Mouse (Mus musculus) kidney, adult 18-20 months (tissue): ENCODE measurements around the gene Siae.

ENCODE experiments used
- DNase-seq: peaks from one replicate; pipeline ENCODE4 v3.0.0; 2021

Gene Siae

DNA sequence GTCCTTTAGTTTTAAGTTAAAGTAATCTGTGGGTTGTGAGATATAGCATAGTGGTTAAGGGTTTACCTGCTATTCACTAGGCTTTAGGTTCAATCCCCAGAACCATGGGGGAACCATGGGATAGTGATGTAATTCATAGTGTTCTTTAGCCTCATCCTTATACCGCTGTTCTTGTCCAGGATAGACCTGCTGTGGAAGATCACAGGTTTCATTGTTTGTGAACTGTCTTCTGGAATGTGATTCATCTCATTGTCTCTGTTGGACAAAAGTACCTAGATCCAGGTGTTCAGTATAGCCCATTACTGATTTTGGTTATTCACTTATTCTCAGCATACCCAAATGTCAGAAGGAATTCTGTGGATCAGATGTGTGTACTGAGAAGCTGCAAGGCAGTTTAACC, 71.8 kb downstream of the Siae start:
- no peak for DNase-seq

DNA sequence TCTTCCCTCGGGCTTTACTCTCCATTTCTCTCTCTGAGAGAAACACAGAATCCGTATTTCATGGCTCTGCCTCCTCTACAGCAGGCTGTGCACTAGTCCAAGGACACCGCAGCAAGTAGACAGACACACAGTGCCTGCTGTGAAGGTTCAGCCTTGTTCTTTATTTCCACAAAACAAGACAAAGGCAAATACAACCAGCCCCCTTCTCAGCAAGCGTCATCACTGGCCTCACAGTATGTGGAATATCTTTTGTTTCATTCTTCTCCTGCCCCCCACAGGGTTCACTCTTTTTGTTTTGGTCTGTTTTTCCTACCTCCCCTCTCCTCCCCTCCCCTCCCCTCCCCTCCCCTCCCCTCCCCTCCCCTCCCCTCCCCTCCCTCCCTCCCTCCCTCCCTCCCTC, 73.1 kb downstream of the Siae start:
- no peak for DNase-seq

DNA sequence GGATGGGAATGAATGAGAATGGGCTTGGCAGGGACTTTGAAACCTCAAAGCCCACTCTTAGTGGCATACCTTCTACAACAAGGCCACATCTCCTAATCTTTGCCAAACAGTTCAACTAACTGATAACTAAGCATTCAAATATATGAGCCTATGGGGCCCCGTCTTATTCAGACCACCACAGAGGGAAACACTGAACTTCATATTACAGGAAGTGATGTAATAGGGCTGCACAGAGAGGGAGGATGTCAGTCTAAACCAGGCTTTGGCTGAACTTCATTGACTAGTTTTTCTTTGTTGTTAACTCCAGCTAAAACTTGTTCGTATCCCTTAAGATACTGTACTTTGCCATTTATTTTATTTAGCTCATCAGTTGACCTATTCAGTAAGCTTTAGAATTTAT, 74.4 kb downstream of the Siae start:
- DNase-seq: no peak

DNA sequence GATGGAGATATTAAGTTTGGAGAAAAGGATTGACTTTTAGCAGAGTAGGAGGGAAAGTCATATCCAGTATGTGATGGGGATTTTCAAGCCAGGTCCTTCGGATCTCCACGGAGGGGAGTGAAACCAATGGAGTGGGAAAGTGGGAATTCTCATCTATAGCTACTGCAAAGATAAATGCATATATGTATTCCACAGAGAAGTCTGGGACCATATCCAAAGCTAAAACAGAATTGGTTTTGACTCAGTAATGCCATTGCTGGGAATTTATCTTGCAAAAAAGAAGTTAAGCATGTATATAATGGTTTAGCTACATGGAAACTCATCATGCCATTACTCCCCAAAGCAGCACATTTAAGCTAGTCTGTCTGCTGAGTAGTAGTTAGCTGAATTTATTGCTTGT, 76.8 kb downstream of the Siae start:
- no peak for DNase-seq

GRCm38 (mm10) chr9:37634269-37634668, 78.8 kb downstream of the Siae start:
- DNase-seq: no peak

DNA sequence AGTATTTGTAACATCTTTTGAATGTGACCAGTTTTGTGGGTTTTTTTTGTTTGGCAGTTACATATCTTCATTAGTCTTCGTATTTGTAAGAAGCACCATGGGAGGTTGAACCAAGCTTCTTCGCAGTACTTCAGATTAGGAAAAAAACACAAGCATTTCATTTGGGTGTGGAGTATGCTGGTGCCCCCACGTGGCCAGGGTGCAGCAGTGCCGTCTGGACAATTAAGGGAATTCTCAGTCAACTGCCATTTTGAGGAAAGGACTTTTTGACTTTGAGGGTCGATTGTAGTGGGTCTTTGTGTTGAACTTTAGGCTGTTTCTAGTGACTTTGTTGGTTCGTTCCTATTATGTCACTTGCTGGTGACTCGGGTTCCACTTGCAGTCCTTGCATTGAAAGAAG, 80.8 kb downstream of the Siae start:
- peak; percentile 43 for DNase-seq

DNA sequence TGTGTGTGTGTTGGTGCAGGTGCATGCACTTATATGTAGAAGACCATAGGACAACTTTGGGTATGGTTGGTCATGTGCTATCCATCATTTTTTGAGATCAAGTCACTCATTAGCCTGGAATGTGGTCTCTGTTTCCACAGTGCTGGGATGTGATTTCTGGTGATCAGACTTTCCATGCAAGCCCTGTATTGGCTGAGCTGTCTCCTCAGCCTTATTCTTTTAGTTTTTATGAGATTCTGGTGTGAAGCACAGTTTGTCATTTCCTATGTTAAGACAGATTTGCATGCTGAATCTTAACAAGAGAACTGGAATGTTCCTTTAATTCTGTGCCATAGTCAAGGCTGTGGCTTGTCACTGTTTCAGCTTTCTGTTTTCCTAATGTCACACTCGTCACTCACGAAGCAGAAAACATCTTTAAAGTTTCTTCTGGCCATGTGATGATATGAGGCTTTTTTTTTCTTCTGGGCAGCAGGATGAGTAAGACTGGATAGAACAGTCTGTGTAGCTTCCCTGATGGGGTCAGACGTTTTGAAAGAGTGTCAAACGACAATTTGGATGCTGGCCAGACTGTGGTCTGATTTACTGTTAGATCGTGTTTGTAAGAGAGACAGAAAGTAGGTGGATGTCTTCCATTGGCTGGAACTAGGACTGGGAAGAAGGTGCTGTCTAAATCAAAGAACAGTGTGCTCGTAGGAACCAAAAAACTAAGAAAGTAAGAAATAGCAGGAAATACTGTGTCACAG, 81.5 kb downstream of the Siae start:
- no peak for DNase-seq

DNA sequence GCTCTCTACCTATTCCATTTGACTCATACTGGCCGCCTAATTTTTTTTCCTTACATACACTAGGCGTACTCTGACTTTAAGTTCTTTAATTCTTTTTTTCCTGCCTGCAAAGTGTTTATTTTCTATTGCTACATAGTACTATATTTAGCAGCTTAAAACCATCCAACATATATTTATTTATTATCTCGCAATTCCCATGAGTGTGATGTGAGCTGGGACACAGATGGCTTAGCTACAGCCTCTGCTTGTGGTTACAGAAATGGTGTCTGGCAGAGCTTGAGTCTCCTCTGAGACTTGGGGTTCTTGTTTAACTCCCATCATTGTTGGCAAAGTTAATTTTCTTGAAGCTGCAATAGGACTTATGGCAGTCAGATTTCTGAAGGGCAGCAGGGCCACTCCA, 83.2 kb downstream of the Siae start:
- DNase-seq: no peak

DNA sequence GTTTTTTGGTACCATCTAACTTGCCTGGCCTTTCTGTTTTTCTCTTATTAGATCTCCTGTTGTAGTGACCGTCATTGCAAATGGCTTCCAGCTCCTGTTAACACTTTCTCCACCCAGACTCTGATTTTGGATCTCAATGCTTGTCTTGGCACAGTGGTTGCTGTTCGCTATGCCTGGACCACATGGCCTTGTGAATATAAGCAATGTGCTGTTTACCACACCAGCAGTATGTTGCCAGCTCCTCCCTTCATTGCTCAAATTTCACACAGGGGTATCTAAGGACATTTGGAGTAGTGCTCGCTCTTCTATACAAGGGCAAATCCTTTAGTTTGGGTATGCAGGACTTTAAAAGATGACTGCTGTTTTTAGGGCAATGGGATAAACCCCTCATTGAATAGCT, 90.7 kb downstream of the Siae start:
- DNase-seq: no peak

- DNase-seq: no peak
Observed at GRCm38 (mm10) chr9:37650639-37651038, 95.1 kb downstream of the Siae start.

GRCm38 (mm10) chr9:37653836-37654235, 98.3 kb downstream of the Siae start:
- no peak for DNase-seq

- DNase-seq: no peak
Observed at GRCm38 (mm10) chr9:37655961-37656360, 100.5 kb downstream of the Siae start.

DNA sequence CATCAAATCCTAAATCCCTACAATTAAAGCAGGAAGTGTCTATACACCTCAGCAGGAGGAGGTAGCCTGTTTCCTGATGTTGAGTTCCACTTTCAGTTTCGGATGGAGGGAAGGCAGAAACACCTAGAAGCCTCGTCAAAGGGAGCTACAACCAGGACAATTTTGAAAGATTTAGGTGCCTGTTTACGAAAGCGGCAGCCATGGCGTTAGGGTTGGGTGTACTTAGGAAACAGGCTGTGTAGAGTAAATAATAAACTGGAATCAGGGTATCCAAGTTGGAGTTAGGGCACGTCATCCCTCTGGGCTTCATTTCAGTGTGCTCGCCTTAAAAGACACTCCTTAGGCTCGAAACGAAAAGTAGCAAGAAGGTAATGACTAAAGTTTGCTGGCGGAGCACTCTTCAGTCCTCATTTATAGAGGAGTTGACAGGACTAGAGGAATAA, 101.0 kb downstream of the Siae start:
- DNase-seq: peak; percentile 31

GRCm38 (mm10) chr9:37656931-37657481, 101.5 kb downstream of the Siae start, which contains the start of gene Tbrg1:
TSS of gene Tbrg1 (minus strand) at chr9:37657312.
- DNase-seq: peak; percentile 89

DNA sequence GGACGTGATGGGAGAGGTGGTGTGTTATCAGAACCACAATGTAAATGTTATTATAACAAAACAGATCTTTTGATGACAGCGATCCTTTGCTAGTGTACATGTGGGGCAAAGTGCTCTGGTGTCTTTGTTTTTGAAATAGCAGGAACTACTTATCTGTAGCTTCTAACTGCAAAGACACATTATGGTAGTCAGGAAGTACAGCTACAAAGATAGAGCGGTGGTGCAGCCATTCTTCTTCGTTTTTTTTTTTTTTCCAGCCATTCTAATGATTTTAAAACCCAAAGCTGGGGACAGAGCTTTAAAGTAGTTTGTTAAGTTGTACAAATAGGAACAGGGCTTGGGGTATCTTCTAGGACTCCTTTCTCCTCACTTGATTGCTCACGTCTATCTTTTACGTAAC, 103.9 kb downstream of the Siae start:
- DNase-seq: no peak

DNA sequence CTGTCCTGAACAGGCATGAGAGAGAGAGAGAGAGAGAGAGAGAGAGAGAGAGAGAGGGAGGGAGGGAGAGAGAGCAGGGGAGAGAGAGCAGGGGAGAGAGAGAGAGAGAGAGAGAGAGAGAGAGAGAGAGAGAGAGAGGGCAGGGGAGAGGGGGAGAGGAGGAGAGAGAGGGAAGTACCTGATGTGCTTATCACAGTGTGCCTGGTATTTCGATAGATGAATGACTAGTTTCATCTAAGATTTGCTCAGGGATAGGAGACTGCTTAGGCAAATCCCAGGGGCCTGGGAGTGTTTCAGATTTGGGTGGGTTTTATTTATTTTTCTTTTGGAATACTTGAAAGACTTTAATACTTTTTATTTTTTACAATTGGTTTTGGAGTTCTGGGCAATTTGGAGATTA, 107.7 kb downstream of the Siae start:
- DNase-seq: no peak

DNA sequence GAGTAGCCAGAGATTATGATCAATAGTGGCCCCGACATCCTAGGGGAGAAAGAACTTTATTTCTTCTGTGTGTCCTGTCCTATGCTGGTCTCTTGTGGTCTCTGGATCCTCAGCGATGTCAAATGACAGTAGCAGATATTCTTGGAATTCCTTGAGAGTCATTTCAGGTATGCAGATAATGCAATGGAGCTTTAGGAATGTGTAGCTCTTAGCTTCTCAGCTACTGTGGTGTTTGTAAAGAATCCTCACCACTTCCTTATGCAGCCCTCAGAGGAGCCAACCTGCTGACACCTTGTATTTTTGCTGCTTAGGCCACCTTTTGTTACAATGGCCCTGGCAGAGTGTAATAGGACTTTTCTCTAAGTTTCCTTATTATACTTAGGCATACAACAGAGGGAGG, 109.1 kb downstream of the Siae start:
- no peak for DNase-seq

DNA sequence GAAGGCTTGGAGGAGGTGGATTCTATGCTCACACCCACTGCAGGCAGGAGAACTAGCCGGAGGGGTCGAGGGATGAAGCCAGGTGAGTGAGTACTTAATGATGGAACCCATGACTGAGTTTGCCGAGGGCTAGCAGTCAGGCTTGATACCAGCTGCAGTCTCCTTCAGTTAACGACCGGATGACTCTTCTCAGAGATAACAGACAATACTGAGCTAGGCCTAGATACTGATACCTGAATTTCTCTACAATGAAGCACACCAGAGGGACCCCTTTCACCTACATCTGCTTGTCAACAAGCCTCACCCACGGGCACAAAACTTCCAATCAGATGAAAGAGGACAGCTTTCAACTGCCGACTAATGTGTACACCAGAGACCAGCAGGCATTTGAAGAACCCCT, 110.5 kb downstream of the Siae start:
- DNase-seq: no peak

DNA sequence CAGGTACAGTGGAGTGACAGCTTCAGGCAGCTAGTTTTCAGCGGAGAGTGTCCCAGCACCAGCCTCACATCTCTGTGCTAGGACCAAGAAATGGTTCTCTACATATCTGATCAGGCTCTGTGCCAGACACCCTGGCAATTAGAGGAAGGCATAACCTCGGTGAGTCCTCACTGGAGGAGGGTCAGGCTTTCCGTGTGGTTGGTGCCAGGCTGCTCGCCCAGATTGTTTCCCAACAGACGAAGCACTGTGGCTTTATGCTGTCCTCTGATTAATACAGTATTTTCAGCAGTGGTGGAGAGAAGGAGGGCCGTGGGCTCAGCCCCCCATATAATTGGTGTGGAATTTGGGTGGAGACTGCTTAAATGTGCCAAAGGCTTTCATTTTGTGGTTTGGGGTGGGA, 113.6 kb downstream of the Siae start, which contains the start of gene Panx3:
Gene Panx3 (minus strand): TSS at position 121 of the 400 bp plus-strand sequence.
- no peak for DNase-seq

DNA sequence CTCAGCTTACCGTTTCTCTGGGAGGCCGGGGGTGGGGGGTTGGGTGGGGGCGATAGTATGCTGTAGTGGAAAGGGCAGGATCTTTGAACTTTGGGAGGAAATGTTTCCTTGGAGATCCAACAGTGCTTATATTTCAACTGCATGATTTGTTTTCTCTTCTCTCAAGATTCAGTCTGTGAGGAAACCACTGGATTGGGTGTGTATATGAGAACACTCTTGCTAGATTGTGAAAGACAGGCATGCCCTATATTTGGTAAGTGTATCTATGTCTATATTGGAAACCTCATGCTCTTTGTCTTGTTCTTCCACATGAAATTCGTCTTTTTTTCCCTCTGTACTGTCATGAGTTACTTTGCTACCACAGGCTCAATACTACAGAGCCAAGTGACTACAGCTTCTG, 114.2 kb downstream of the Siae start:
- no peak for DNase-seq

DNA sequence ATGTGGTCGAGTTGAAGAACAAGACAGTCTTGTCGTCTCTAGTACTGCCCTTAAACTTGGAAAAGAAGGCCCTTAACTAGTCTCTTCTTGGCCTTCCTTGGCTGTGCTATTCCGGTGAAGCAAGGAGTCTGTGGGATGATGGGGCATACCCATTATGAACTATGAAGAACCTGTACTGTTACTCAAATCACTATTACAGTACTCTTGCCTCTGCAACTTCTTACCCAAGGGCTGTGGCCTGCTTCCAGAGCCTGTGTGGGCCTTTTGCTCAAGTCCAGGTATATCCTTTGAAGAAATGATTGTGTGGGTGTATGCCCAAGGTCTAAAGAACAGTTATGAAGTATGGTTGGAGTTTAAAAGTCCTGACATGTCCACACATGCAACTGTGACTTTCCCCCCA, 114.8 kb downstream of the Siae start:
- no peak for DNase-seq

- DNase-seq: no peak
Observed at GRCm38 (mm10) chr9:37675287-37675686, 119.8 kb downstream of the Siae start.

DNA sequence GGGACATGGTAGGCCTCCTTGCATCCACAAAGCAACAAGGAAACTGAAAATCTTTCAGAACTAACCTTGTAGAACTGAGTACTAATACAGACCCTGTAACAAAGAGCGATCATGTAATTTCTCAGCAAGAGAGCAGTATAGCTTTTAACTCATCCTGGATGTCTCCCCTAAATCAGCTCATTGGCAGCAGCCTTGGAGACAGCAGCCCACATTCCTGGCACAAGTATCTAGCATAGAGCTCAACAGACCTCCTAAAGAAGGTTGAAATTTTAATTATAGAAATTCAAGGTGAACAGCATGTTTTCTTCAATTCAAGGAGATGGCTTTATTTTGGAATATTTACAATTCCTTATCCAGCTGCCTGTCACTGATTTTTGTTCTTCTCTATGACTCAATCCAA, 125.6 kb downstream of the Siae start:
- DNase-seq: no peak

DNA sequence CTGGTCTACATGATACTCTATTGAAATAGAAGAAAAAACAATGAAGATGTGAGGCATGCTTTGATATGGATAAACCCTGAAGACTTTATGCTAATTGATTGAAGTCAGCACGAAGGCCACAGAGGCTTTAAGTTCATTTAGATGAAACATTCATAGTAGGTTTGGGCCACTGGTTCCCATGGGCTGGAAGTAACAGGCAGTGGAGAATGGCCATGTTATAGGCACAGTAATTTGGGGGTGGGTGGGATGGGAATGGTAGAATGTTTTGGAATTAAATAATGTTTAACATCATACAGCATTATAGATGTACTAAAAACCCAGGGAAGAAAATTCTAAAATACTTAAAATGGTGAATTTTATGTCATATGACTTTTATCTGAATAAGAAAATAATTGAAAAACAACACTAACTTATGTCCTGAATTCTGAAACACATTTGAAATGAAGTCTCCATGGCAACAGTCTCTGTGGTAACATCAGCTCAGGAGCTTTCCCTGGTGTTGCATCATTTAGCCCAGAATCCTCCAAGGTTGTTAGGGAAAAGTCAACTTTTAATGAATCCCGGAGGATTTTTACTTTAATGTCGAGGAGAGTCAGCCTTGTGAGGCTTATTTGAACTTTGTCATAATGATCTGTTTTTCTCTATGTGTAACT, 131.9 kb downstream of the Siae start:
- no peak for DNase-seq
